ENCODE assay signal across 8 mouse cellular contexts in the genomic region with DNA sequence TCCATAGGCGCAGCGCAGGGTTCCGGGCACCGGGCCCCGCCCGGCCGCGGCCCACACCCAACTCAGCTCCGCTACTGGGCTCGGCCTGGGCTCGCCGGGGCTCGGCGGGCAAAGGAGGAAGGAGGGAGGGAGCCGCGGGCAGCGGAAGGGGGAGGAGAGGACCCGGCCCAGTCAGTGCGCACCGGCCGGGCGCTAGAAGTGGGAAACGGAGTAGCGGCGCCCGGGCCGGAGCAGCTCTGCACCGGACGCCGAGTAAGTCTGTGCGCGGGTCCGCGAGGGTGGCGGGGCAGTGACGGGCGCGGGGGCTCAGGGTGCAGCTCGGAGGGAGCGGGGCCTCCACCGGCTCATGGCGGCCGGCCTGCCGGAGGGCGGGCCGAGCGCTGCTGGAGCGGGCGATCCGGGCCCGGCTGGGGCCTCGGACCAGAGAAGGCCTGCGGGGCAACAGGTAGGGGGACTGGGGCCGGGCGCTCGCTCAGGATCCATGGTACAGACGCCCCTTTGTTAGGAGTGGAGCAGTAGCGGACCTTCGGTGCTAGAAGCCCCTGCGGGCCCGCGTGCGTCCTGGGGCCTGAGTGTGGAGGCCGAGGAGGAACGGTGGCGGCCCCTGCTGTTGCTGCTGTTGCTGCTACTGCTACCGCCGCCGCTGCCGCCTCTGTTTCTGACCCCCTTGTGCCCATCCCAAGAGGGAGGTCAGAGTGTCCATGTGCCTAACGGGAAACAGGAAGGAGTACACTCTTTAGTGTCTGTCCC. TPM values are rescaled to one million over a fixed set of nuclear protein-coding genes. Genes with fewer than 3 reads are reported as not detected.
A peak's percentile ranks its signal among the peaks of the same experiment; 100 is the strongest.
DNase-seq lines count a peak whose midpoint lies in the region; ATAC-seq and TF ChIP-seq lines count a peak whose summit lies in the region.

No protein-coding gene starts in this region.

- peak; percentile 90 for DNase-seq in CD4-positive, CD25-positive, alpha-beta regulatory T cell, adult 2 months (ENCODE audit: low read depth, low spot score)
- peak; percentile 95 for DNase-seq in kidney, postnatal 14 days
- DNase-seq in lung, adult 18-20 months, result peak; percentile 94

- peak overlapping the region; percentile 96 for H3K27ac ChIP-seq in bone marrow, adult 2 months (ENCODE audit: control insufficient read depth, insufficient read depth, low read depth, low read length, poor library complexity)
- peak overlapping the region; percentile 89 to 95 for H3K27ac ChIP-seq in heart, embryonic 14.5 days (replicated peaks in 1 of 2; ENCODE audit: control insufficient read depth in 1 of 2, insufficient read depth in 1 of 2, low read depth in 2 of 2, low read length in 2 of 2)
- H3K27ac ChIP-seq in neural tube, embryonic 14.5 days (ENCODE audit: low read depth, low read length), result peak overlapping the region; percentile 85
- H3K27ac ChIP-seq in testis, adult 2 months (ENCODE audit: control insufficient read depth, insufficient read depth, low read depth, low read length), result peak overlapping the region; percentile 90

- H3K4me3 ChIP-seq in bone marrow, adult 2 months (replicated peaks; ENCODE audit: control insufficient read depth, low read depth, low read length), result peak overlapping the region; percentile 90
- peak overlapping the region; percentile 92 for H3K4me3 ChIP-seq in erythroblast, embryonic 14.5 days (replicated peaks)
- H3K4me3 ChIP-seq in heart, embryonic 14.5 days (ENCODE audit: control insufficient read depth in 1 of 2, insufficient read depth in 1 of 2, low read depth in 1 of 2, low read length in 2 of 2), result peak overlapping the region; percentile 81 to 96
- H3K4me3 ChIP-seq in neural tube, embryonic 14.5 days (ENCODE audit: low read depth, low read length), result peak overlapping the region; percentile 90
- peak overlapping the region; percentile 90 for H3K4me3 ChIP-seq in testis, adult 2 months (ENCODE audit: control insufficient read depth, low read depth, low read length)

- peak overlapping the region; percentile 99 for H3K9ac ChIP-seq in heart, embryonic 14.5 days (ENCODE audit: low read length)
- peak overlapping the region; percentile 99 for H3K9ac ChIP-seq in neural tube, embryonic 14.5 days (replicated peaks; ENCODE audit: low read depth, low read length)

- peak; percentile 78; the same call in 1 of the 2 replicates for TF ChIP-seq POLR2A in bone marrow, adult 2 months (IDR thresholded peaks at IDR 0.05; ENCODE audit: borderline replicate concordance, control insufficient read depth, low read depth, low read length)
- peak; percentile 36 for TF ChIP-seq POLR2A in testis, adult 2 months (IDR thresholded peaks at IDR 0.05; ENCODE audit: control insufficient read depth, low read depth, low read length)

- TF ChIP-seq CTCF in bone marrow, adult 2 months (IDR thresholded peaks at IDR 0.05; ENCODE audit: control insufficient read depth, insufficient read depth, low read length), result peak; percentile 21; the same call in 1 of the 2 replicates
- TF ChIP-seq CTCF in testis, adult 2 months (IDR thresholded peaks at IDR 0.05; ENCODE audit: control insufficient read depth, insufficient read depth, insufficient replicate concordance, low read depth, low read length), result no peak

- no peaks in the 10 kb centered on the region for H3K27me3 ChIP-seq in erythroblast, embryonic 14.5 days (ENCODE audit: control insufficient read depth)
- no peaks in the 10 kb centered on the region for H3K27me3 ChIP-seq in heart, embryonic 14.5 days (ENCODE audit: control insufficient read depth, insufficient read depth, low read length)
- no peaks in the 10 kb centered on the region for H3K27me3 ChIP-seq in neural tube, embryonic 14.5 days (ENCODE audit: control insufficient read depth, insufficient read depth, low read length)
- no peaks in the 10 kb centered on the region for H3K27me3 ChIP-seq in testis, adult 2 months (ENCODE audit: control insufficient read depth, insufficient read depth, low read length)

- H3K4me2 ChIP-seq in heart, embryonic 14.5 days (ENCODE audit: low read length), result peak overlapping the region; percentile 88
- H3K4me2 ChIP-seq in neural tube, embryonic 14.5 days (ENCODE audit: low read depth, low read length), result peak overlapping the region; percentile 43

- peaks cover 30% of the 10 kb centered on the region for H3K36me3 ChIP-seq in erythroblast, embryonic 14.5 days (ENCODE audit: control insufficient read depth)
- peaks cover 7% of the 10 kb centered on the region for H3K36me3 ChIP-seq in heart, embryonic 14.5 days (ENCODE audit: control insufficient read depth, insufficient read depth, low read length)
- peaks cover 3% of the 10 kb centered on the region for H3K36me3 ChIP-seq in neural tube, embryonic 14.5 days (ENCODE audit: control insufficient read depth, insufficient read depth, low read length)
- H3K36me3 ChIP-seq in testis, adult 2 months (ENCODE audit: control insufficient read depth, insufficient read depth, low read length), result no peaks in the 10 kb centered on the region

- peak; percentile 93 for ATAC-seq in heart, embryonic 14.5 days (ENCODE audit: insufficient number of reproducible peaks, insufficient read depth, low FRiP score, low read depth)
- peak; percentile 91 for ATAC-seq in neural tube, embryonic 14.5 days (ENCODE audit: low read depth)

- under 1% methylated on average over 71 of the region's 71 CpGs for WGBS in bone marrow, adult 2 months
- WGBS in heart, embryonic 14.5 days, result under 1% methylated on average over 70 of the region's 71 CpGs
- under 1% methylated on average over 66 of the region's 71 CpGs for WGBS in neural tube, embryonic 14.5 days

- peaks cover 12% of the 10 kb centered on the region; the same call in 1 of the 2 replicates for H3K4me1 ChIP-seq in bone marrow, adult 2 months (ENCODE audit: control insufficient read depth, insufficient read depth, low read length)
- peaks cover 88% of the 10 kb centered on the region for H3K4me1 ChIP-seq in erythroblast, embryonic 14.5 days (ENCODE audit: control insufficient read depth)
- peaks cover 29 to 35% of the 10 kb centered on the region in 2 experiments for H3K4me1 ChIP-seq in heart, embryonic 14.5 days (ENCODE audit: control insufficient read depth in 2 of 2, insufficient read depth in 2 of 2, low read length in 2 of 2)
- peaks cover 12% of the 10 kb centered on the region; the same call in 1 of the 2 replicates for H3K4me1 ChIP-seq in neural tube, embryonic 14.5 days (ENCODE audit: control insufficient read depth, insufficient read depth, low read length)
- H3K4me1 ChIP-seq in testis, adult 2 months (ENCODE audit: control insufficient read depth, insufficient read depth, low read length), result peaks cover 12% of the 10 kb centered on the region

- H3K9me3 ChIP-seq in erythroblast, embryonic 14.5 days (ENCODE audit: control insufficient read depth, low read length), result no peaks in the 10 kb centered on the region
- H3K9me3 ChIP-seq in heart, embryonic 14.5 days (ENCODE audit: control insufficient read depth, low read length), result no peaks in the 10 kb centered on the region
- no peaks in the 10 kb centered on the region for H3K9me3 ChIP-seq in neural tube, embryonic 14.5 days (ENCODE audit: control insufficient read depth, low read length)

RNA-seq across cellular contexts. Expression of a gene that starts 0.7 kb away (rescaled TPM):
- polyA plus RNA-seq in bone marrow, adult 2 months (2011; ENCODE audit: insufficient read depth, insufficient read length, low replicate concordance, missing spikeins), result 70.3 and 159 TPM in 2 replicates
- 5.9 and 9.3 TPM in 2 replicates for polyA plus RNA-seq in erythroblast, embryonic 14.5 days (2012)
- polyA plus RNA-seq in heart, embryonic 14.5 days (2014; fragmentation: Nextera tagmentation; extraction: Ambion mirVana), result 118 and 123 TPM in 2 replicates
- 75.0 and 85.1 TPM in 2 replicates for polyA plus RNA-seq in neural tube, embryonic 14.5 days (2014; fragmentation: Nextera tagmentation; extraction: Ambion mirVana)
- 27.5 and 27.6 TPM in 2 replicates for polyA plus RNA-seq in testis, adult 2 months (2012; rRNA removed)

RNA-seq across cellular contexts. Expression of a gene that starts 8.3 kb away (rescaled TPM):
- polyA plus RNA-seq in bone marrow, adult 2 months (2011; ENCODE audit: insufficient read depth, insufficient read length, low replicate concordance, missing spikeins), result 3.8 and 4.3 TPM in 2 replicates
- 0.03 and 0.06 TPM in 2 replicates for polyA plus RNA-seq in erythroblast, embryonic 14.5 days (2012)
- 0.88 TPM in 2 replicates for polyA plus RNA-seq in heart, embryonic 14.5 days (2014; fragmentation: Nextera tagmentation; extraction: Ambion mirVana)
- polyA plus RNA-seq in neural tube, embryonic 14.5 days (2014; fragmentation: Nextera tagmentation; extraction: Ambion mirVana), result 0.18 and 0.28 TPM in 2 replicates
- 7.6 and 7.8 TPM in 2 replicates for polyA plus RNA-seq in testis, adult 2 months (2012; rRNA removed)

RNA-seq across cellular contexts. Expression of a gene that starts 33.4 kb away (rescaled TPM):
- 8.3 and 12.4 TPM in 2 replicates for polyA plus RNA-seq in bone marrow, adult 2 months (2011; ENCODE audit: insufficient read depth, insufficient read length, low replicate concordance, missing spikeins)
- polyA plus RNA-seq in erythroblast, embryonic 14.5 days (2012), result 0.06 and 0.08 TPM in 2 replicates
- polyA plus RNA-seq in heart, embryonic 14.5 days (2014; fragmentation: Nextera tagmentation; extraction: Ambion mirVana), result 29.8 and 31.7 TPM in 2 replicates
- polyA plus RNA-seq in neural tube, embryonic 14.5 days (2014; fragmentation: Nextera tagmentation; extraction: Ambion mirVana), result 59.1 and 66.7 TPM in 2 replicates
- 18.3 and 19.1 TPM in 2 replicates for polyA plus RNA-seq in testis, adult 2 months (2012; rRNA removed)

RNA-seq across cellular contexts. Expression of a gene that starts 34.1 kb away (rescaled TPM):
- 50.3 and 67.0 TPM in 2 replicates for polyA plus RNA-seq in bone marrow, adult 2 months (2011; ENCODE audit: insufficient read depth, insufficient read length, low replicate concordance, missing spikeins)
- polyA plus RNA-seq in erythroblast, embryonic 14.5 days (2012), result 6.4 and 7.1 TPM in 2 replicates
- polyA plus RNA-seq in heart, embryonic 14.5 days (2014; fragmentation: Nextera tagmentation; extraction: Ambion mirVana), result 25.6 and 28.8 TPM in 2 replicates
- polyA plus RNA-seq in neural tube, embryonic 14.5 days (2014; fragmentation: Nextera tagmentation; extraction: Ambion mirVana), result 37.2 and 47.3 TPM in 2 replicates
- 60.3 and 61.1 TPM in 2 replicates for polyA plus RNA-seq in testis, adult 2 months (2012; rRNA removed)

RNA-seq across cellular contexts. Expression of a gene that starts 41.7 kb away (rescaled TPM):
- polyA plus RNA-seq in bone marrow, adult 2 months (2011; ENCODE audit: insufficient read depth, insufficient read length, low replicate concordance, missing spikeins), result 13.9 and 27.0 TPM in 2 replicates
- 0.42 and 0.62 TPM in 2 replicates for polyA plus RNA-seq in erythroblast, embryonic 14.5 days (2012)
- 22.1 and 24.4 TPM in 2 replicates for polyA plus RNA-seq in heart, embryonic 14.5 days (2014; fragmentation: Nextera tagmentation; extraction: Ambion mirVana)
- 50.4 and 54.3 TPM in 2 replicates for polyA plus RNA-seq in neural tube, embryonic 14.5 days (2014; fragmentation: Nextera tagmentation; extraction: Ambion mirVana)
- 20.0 and 24.3 TPM in 2 replicates for polyA plus RNA-seq in testis, adult 2 months (2012; rRNA removed)

Comparison
In these comparisons a context has a peak if more than half of its experiments do, and no peak if none do; other contexts are left out.
1. Peak in every context shown above with its lines: DNase-seq, ATAC-seq, H3K4me3 ChIP-seq and H3K27ac ChIP-seq.